ENCODE assay signal across 8 mouse cellular contexts in genomic region chr7:118855877-118856304, GRCm38 (mm10). TPM values are rescaled to one million over a fixed set of nuclear protein-coding genes. Genes with fewer than 3 reads are reported as not detected.
DNase-seq lines count a peak whose midpoint lies in the region; ATAC-seq lines count a peak whose summit lies in the region.

Gene Knop1, minus strand, starts transcription at chr7:118856254.

- no peak for DNase-seq in layer of hippocampus, adult 8-10 months (ENCODE audit: low spot score in 2 of 2)
- no peak for DNase-seq in layer of hippocampus, adult 9-10 months (ENCODE audit: low spot score)
- DNase-seq in adrenal gland, postnatal 10 days = no peak
- no peak for DNase-seq in gastrocnemius, adult 8-10 months (ENCODE audit: low spot score in 2 of 2)
- no peak for DNase-seq in cerebellum, postnatal 25 days
- DNase-seq in urinary bladder, postnatal 25 days (ENCODE audit: low spot score) = no peak

- H3K27me3 ChIP-seq in megakaryocyte, embryonic 14.5 days (replicated peaks) = no peaks in the 10 kb centered on the region

- peaks cover 51% of the 10 kb centered on the region for H3K4me1 ChIP-seq in megakaryocyte, embryonic 14.5 days

- no peaks in the 10 kb centered on the region for H3K9me3 ChIP-seq in megakaryocyte, embryonic 14.5 days

- peaks cover 32% of the 10 kb centered on the region for H3K36me3 ChIP-seq in megakaryocyte, embryonic 14.5 days (replicated peaks; ENCODE audit: low read length)

- peak within 1 kb of the TSS; percentile 99 for H3K4me3 ChIP-seq in megakaryocyte, embryonic 14.5 days (replicated peaks)

- ATAC-seq in inflammation-experienced regulatory T-cells, adult 6 months = peak; percentile 23

RNA-seq across cellular contexts. Expression of gene Knop1, which starts in this region (rescaled TPM):
- 10 to 100 TPM; 23.2 to 30.3 (median 26.3) TPM for total RNA-seq in layer of hippocampus, adult 8-10 months (2022)
- 10 to 100 TPM; 50.7 to 54.5 TPM for total RNA-seq in adrenal gland, postnatal 10 days (2021)
- total RNA-seq in gastrocnemius, adult 8-10 months (2022) = 10 to 100 TPM; 21.6 to 28.1 (median 26.1) TPM
- polyA plus RNA-seq in inflammation-experienced regulatory T-cells, adult 6 months (2017; shearing (Covaris generic)) = 10 to 100 TPM; 24.1 to 35.6 (median 31.8) TPM
- 0.97 and 13.4 TPM in 2 replicates for polyA plus RNA-seq in megakaryocyte, embryonic 14.5 days (2012; ENCODE audit: insufficient read depth, low replicate concordance)
